Mouse (Mus musculus) adrenal gland, adult 2 months (tissue): ENCODE data around the gene Flt3l. TPM values are rescaled to one million over a fixed set of nuclear protein-coding genes. Genes with fewer than 3 reads are reported as not detected.

Experiments used
- DNase-seq: peaks from one replicate; pipeline ENCODE4 v3.0.0; 2021
- polyA plus RNA-seq: library from polyadenylated mRNA; depleted of rRNA; stranded (reverse); fragments of >200 nt; gene quantifications from 2 replicates; pipeline ENCODE4 v1.2.3, GENCODE M21; 2012
- total RNA-seq, 2 experiments: library from RNA; stranded (reverse); gene quantifications; 2 replicates each; pipeline ENCODE4 v1.2.3; 2021

The Flt3l gene
- total and polyA plus RNA-seq, 3 experiments = 20.5 to 122 (median 25.3) TPM

DNA sequence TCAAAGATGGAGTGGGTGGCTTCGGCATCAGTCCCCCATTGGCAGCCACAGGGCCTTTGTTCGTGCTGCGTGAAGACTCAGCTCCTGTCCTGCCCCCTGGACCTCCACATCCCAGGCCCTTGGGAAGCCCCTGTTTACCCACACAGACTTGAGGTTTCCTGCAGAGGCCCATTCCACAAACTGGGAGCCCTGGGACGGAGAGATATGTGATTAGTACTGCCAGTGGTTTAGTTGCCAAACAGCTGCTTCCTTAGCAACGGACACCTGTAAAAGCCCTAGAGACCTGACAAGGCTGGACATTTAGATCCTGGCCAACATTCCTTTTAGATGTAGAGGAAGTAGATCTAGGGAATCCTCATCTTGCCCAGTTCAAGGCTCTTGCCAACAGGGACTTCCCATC, 5.7 kb upstream of the Flt3l start:
- no peak for DNase-seq

DNA sequence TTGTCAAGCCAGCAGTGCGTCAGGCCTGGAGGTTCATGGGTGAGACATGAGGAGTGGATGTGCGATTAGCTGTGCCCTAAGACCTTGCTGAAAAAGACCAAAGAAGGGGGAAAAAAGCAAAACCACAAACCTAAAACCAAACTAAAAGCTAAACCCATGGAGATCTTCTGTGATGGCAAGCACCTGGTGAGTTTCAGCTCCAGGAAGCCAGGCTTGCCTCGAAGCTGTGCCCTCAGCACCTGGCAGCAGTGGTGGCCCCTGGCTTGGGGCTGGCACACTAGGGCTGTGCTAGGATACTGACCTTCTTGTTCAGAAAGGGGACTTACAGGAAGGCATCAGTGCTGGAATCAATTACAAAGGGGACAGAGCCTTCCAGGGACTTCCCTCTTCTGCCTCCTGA, 5.1 kb upstream of the Flt3l start:
- no peak for DNase-seq

DNA sequence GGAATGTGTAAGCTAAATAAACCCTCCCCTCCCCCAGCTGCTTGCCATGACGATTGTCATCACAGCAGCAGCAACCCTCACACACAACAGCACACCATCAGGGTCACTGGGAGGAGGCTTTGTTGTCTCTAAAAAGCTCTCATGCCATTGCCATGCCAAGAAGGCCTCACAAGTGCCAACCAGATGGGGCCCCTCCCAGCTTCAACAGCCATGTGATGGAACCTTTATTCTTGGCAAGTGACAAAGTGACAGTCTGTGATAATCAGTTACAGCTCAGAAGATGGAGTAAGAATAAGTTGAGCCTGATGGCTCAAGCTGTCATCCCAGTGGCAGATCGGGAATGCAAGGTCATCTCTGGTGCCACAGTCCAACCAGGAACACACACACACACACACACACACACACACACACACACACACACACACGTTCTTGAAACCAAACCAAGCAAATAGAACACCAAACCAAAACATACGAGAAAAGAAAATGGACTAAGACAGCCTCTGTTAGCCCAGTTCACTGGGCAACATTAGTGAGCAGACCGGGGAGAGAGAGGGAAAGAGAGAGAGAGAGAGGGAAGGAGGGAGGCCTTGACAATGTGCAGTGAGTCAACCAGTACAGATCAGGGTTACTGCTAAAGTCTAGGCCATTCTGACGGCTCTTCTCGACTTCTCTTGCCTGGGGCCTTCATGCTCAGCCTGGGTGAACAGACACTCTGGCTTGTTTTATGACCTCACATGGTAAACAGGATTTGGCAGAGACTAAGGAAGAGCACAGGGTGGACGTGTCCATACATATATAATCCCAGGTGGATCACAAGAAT, 3.9 kb upstream of the Flt3l start:
- DNase-seq = peak; percentile 78

DNA sequence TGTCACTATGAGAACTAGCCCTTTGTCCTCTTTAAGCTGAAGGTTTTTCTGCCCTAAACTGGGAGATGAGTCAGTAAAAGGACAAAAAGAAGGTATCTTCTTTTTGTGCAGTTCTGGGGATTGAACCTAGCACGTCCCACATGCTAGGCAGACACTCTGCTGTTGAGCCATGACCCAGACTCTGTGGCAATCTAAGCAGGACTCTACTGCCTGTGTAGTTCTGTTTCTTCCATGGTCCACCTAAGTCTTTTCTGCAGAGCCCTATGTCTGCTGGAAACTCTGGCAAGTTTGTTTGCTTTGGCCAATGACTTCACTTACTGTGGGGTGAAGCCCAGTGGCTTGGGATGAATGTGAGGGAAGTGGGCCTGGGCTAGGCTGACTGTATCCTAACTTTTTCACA, 2.2 kb upstream of the Flt3l start:
- no peak for DNase-seq

DNA sequence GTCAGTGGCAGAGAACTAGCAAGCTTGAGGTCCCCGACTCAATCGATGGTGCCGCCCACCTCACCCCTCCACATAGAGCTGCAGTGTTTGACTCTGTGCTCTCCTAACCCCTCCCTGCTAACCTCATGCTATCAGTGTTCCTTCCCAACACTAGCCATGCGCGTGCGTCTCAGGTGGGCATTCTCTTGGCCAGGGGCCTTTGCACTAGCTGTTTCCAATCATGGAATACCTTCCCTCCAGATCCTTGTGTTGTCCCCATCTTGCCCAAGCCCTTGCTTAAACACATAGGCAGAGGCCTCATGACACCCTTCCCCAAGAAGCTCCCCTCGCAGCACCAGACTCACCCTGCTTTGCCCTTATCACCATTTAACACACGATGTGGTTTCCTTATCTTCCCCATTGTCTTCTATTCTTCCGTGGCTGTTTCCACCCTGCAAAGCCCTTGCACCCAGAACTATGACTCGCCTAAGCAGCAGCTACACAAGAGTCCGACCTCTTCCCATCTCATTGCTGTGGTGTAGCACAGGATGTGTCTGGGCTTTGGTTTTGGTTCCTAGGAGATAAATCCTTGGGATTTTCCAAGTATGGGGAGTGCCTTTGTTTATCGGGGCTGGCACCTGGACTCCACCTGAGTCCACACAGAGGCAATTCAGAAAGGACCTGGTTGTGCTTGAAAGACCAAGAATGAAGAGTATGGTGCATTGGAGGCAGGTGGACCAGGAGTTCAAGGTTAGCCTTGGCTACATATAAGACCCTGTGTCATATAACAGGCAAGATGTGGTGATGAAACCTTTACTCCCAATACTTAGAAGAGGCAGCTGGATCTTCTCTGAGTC, 1.2 kb upstream of the Flt3l start:
- DNase-seq = no peak

DNA sequence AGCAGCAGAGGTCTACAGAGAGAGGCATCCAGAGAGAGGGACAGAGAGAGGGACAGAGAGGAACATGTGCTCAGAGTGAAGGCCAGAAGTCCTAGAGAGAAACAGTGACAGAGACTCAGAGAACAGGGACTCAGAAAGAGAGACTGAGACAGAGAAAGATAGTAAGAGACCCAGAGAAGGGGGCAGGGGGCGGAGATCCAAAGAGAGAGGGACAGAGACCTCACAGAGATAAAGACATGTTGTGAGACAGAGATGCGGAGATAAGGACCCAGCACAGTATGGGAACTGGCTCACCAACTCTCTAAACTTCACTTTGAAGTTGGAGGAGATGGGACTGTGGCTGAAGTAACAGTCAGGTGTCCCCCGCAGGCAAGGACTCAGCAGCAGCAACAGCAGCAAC, 862 bp downstream of the Flt3l start:
- DNase-seq = no peak

DNA sequence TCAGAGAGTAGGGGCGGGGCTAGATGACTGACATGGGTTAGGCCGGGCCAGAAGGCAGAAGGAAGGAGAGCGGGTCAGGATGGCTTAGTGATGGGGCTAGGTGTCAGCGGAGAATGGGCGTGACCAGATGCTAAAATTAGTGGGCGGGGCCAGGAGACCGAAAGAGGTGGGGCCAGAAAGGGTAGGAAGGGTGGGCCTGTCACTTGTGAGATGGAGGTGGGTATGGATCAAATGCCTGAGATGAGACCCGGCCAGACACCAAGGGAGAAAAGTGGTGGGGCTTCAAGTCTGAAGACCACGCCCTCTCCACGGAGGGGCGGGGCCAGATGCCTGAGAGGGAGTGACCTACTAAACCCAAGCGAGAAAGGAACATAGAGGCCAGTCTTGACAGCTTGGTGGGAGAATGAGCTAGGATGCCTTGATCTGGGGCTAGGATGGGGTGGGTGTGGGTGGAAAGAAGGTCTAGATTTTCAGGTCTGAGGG, 1.6 kb downstream of the Flt3l start:
- no peak for DNase-seq

DNA sequence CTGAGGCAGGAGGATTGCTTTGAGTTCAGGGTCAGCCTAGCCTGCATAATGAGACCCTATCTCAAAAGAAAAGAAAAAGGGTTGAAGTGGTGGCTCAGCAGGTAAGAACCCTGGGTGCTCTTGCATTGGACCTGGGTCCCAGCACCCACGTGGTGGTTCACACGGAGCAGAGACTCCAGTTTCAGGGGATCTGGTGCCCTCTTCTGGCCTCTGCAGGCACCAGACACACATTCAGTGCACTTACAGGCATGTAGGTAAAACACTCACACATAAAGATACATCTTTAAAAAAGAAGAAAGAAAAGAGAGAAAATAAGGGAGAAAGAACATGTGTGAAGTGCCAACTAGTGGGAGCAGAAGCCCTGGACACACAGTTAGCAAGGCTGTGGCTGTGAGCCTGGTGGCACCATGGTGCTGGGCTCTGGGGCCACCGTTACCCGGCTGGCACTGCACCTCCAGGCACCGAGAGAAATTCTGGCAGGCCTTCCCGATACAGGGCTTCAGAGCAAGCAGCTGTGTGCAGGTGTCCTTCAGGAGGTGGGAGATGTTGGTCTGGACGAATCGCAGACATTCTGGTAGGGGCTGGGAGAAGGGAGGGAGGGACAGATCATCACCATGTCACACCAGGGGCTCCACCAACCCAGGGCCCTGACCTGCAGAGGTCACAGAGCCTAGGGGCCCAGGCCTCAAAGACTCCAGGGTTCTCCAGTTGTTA, 2.6 kb downstream of the Flt3l start:
- no peak for DNase-seq

DNA sequence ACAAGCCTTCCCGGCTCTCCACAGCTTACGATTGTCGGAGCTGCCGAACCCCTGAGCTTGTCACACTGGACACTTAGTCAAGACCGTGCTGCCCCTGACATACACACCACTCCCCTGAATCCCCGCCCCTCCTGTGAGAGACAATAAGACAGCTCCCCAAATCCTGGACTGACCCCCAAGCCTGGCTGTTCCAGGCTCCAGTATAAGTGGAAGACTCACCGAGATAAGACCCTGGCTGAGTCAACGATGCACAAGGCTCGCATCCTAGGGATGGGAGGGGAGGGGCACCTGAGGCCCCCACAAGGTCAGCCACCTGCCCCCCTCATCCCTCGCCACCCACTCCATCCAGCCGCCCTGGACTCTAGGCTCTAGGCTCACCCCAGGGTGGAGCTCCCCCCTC, 4.4 kb downstream of the Flt3l start:
- DNase-seq = no peak

DNA sequence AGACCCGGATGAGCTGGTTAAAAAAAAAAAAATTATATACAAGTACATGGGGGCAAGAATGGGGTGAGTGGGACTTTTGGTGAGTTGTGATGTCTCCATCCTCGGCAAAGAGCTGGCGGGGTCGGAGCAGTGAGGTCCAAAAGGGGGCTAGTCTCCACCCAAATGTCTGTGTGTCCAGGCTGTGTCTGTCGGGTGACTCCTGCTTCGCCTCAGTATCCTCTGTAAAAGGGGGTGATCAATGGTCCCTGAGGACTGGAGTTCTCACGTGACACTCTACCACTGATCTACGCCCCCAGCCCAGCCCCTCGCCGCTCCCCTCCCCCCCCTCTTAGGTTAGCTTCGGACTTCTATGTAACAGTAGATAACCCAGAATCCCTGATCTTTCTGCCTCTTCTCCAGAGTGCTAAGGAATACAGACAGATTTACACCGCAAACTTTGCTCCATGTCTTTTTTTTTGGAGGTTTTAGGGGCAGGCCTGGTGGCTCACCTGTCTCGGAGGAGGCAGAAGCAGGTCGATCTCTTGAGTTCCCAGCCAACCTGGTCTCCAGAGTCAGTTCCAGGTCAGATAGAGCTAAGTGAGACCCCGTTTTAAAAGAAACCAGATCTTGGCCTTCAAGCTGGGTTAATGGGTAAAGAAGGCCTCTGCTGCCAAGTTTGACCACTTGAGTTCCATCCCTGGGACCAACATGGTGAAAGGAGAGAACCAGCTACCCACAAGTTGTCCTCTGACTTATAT, 6.3 kb downstream of the Flt3l start:
- DNase-seq = no peak

DNA sequence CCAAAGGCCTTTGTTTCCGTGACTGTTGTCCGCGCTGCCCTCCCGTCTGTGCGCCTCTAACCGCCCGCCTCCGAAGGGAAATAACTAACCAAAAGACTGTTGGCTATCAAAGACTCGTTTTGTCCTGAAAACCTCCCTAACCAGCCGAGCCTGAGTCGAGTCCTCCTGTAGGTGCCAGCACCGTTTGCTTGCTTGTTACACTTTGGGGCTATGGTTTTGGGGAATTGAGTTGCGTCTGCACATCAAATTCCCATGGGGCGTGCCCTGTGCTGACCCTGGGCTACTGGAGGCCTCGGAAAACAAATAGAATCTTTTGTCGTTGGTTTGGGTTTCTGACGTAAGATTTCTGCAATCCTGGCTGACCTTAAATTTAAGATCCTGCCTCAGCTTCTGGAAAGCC, 6.9 kb downstream of the Flt3l start:
- DNase-seq = no peak

DNA sequence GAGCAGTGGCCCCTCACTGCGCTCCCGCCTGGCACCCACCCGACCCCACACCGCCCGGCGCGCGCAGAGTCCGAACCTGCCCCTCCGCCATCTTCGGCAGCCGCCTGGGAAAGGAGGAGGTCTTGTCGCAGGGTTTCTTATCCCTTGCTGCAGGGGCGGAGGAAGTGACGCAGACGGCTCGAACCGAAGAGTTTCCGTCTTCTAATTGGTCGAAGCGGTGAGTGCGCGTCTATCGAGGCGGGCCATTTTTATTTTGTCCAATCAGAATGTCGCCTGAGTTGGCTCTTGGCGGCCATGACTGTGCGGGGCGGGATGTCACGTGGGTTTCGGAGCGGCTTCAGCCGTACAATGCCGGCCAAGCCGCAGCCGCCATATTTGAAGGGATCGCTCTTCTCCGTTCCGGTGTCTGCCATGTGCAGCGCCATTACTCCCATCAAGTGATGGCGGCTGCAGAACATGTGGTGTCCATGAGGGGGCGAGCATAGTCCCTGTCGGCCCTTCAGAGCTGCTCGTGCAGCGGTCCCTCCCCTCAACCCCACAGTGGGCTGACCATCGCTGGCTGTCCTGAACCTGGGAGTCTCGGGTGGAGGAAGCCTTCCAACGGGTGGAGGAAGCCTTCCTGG, 7.5 kb downstream of the Flt3l start, which contains the start of gene Rpl13a:
TSS of gene Rpl13a (minus strand) at position 138 of the 623 bp plus-strand sequence.
- peak; percentile 99 for DNase-seq

DNA sequence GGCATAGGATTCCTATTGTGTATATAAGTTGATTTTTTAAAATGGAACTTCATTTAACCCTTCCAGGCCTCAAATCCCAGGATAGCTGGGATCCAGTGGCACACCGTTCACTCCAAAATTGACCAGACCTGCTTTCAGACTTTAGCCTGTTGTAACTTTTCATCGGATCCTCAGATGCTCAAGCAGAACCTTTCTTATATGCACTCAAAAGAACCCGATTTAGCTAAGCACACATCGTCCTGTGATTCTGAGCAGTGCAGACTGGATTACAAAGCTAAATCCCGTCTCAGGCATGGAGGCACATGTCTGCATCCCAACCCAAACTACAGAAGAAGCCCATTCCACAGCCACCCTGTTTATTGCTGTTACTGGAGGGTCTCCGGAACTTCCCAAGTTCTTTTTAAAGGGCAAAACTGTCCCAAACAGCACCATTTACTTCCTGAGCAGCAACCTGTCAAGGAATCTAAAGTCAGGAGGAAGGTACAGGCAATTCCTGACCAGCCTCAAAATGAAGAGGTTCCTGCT, 8.5 kb downstream of the Flt3l start:
- DNase-seq = no peak

DNA sequence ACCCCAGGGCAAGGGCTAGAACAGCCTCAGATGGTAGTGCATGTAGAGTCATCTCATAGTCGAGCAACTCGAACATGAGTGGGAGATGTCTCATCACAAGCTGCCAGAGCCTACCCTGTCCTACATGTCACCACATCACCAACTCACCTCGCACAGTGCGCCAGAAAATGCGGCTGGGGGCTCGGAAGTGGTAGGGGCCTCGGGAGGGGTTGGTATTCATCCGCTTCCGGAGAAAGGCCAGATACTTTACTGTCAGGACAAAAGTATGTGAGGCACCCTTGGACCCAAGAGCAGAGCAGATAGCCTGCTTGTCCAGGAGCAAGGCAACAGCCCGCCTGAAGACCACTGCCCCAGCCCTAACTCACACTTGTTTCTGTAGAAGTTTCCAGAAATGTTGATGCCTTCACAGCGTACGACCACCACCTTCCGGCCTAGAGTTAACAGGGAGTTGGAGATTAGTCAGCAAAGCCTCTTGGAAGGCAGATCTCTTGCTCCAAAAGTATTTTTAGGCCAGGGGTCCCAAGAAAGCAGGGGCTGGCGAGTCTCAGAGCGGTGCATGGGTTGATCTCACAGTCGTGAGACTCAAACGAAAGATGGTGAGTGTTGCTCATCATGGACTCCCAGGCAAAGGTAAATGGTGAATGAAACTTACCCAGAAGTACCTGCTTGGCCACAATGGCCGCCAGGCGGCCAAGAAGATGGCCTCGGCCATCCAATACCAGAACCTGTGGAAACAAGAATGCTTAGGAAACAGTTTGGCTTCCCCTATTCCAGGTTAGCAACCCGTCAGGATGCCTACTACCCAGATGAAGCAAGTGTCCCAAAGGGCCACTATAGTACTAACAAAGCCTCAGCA, 9.2 kb downstream of the Flt3l start:
- peak; percentile 22 for DNase-seq

DNA sequence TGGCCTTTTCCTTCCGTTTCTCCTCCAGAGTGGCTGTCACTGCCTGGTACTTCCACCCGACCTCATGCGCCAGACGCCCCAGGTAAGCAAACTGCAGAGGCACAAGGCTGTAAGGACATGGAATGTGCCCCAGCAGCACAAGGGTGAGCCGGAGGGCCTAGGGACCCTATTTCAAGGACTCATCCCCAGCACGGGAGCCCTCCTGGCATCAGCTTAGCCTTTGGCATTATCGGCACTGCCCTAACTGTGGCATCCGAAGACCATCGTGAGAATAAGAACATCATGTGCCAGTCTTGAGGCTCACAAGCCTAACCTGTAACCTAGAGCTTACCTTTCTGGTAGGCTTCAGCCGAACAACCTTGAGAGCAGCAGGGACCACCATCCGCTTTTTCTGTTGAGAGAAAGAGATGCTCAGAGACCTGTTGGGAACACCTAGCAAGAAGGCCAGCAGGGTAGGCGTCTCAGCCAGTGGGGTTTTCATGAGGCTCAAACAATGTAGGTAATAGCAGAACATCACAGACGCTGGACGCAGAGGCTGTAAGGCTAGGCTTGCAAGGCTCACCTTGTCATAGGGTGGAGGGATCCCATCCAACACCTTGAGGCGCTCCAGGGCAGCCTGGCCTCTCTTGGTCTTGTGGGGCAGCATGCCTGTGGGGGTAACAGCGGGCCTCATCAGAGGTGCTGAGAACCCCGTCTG, 9.9 kb downstream of the Flt3l start:
- peak; percentile 26 for DNase-seq

DNA sequence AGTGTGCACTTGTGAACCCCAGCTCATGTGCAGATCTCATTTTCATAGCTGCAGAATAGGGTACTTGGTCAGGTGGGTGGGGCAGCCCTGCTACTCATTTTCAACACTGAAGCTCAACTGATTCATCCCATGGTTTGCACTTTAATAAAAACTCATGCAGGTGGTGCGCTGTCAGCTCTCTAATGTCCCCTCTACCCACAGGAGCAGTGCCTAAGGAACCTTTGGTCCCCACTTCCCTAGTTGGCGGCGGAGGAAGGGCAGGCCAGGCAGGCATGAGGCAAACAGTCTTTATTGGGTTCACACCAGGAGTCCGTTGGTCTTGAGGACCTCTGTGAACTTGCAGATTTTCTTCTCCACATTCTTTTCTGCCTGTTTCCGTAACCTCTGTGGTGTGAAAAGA, 10.6 kb downstream of the Flt3l start:
- peak; percentile 19 for DNase-seq

DNA sequence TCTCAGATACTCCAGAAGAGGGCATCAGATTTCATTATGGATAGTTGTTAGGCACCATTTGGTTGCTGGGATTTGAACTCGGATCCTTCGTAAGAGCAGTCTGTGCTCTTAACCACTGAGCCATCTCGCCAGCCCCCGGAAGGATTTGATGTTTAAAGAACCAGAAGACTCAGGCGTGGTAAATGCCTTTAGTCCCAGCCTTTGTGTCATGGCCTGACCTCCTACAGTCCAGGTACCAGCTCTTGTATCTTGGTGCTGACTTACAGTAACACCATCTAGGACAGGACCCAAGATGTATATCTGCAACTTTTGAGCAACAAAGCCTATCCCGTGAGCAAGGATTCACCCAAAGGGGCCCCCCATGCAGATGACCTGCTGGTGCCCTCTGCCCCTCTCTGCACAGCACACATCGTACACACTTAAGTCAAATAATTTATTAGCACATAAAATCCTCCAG, 11.1 kb downstream of the Flt3l start:
- no peak for DNase-seq

DNA sequence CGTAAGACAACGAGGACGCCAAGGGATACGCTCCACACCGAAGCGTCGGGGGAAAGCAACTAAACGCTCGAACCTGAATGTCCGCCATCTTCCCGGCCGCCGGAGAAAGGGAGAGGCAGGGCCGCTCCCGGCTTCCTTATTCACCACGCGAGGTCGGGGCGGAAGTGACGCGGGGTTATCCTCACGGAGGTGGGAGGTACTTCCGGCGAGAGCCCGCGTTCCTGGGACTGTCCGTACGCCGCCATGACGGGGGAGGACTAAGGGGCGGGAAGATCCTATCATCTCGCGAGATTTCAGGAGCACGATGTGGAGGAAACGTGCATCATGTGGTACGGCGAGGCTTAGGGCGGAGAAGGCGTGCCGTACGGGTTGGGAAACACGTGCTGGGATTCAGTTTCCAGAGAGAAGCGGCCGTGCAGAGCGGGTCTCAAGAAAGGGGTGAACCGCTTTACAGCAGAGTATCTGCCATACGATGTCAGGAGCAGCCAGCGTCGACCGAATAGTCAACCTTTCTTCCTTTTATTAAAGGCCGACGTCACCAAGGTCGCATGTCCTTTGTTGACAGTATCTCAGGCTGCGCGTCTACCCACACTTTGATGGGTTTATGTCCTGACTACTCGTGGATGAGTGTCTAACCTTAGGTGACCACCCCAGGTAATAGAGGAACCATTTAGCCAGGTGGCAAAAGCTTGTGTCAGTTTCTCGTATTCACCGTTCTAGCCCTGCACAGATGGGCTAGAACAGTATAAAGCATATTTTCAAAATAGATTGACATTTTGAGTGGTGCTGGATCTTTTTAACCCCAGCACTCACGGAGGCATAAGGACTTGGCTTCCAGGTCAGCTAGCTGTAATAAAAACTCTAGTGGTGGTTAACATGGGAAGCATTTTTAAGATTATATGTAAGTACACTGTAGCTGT, 11.7 kb downstream of the Flt3l start, which contains the start of gene Rps11:
TSS of gene Rps11 (minus strand) at position 216 of the 920 bp plus-strand sequence.
- peak; percentile 99 for DNase-seq
